Mouse (Mus musculus) limb, embryonic 12.5 days (tissue): ENCODE measurements around the gene Ccdc6. TPM values are rescaled to one million over a fixed set of nuclear protein-coding genes. Genes with fewer than 3 reads are reported as not detected.
"Not testable (repeated sequence)": the region's sequence is repeated elsewhere in the genome, so short reads cannot be mapped to it uniquely, and the experiment has no call there.

Experiments used
- ATAC-seq: fragments of 200-750 bp; cut with Nextera tagmentation; 2 replicates; pipeline ENCODE4 v1.8.0; 2017; ENCODE audit warnings: low read depth, moderate TSS enrichment; ENCODE audit not compliant: insufficient number of reproducible peaks, insufficient read depth, low FRiP score, low TSS enrichment
- H3K27ac ChIP-seq: fragments of 300-500 bp; sonication (generic); 2 replicates; pipeline ENCODE4 v1.5.1; 2016; ENCODE audit warnings: mild to moderate bottlenecking, moderate library complexity
- H3K27me3 ChIP-seq: fragments of 300-500 bp; sonication (generic); 2 replicates; pipeline ENCODE4 v1.6.1; 2016; ENCODE audit warnings: mild to moderate bottlenecking, moderate library complexity
- H3K36me3 ChIP-seq: fragments of 300-500 bp; sonication (generic); 2 replicates; pipeline ENCODE4 v1.6.1; 2016; ENCODE audit warnings: mild to moderate bottlenecking, moderate library complexity
- H3K4me1 ChIP-seq: fragments of 300-500 bp; sonication (generic); replicated peaks from 2 replicates; pipeline ENCODE4 v1.6.1; 2016
- H3K4me2 ChIP-seq: fragments of 300-500 bp; sonication (generic); 2 replicates; pipeline ENCODE4 v1.6.1; 2016; ENCODE audit warnings: mild to moderate bottlenecking, moderate library complexity
- H3K4me3 ChIP-seq: fragments of 300-500 bp; sonication (generic); replicated peaks from 2 replicates; pipeline ENCODE4 v1.5.1; 2016; ENCODE audit warnings: mild to moderate bottlenecking
- H3K9ac ChIP-seq: fragments of 300-500 bp; sonication (generic); replicated peaks from 2 replicates; pipeline ENCODE4 v1.6.1; 2016; ENCODE audit warnings: mild to moderate bottlenecking, moderate library complexity
- H3K9me3 ChIP-seq: fragments of 300-500 bp; sonication (generic); 2 replicates; pipeline ENCODE4 v1.6.1; 2016; ENCODE audit warnings: mild to moderate bottlenecking, moderate library complexity
- WGBS: fragments of 180-500 bp; shearing (Covaris S2); methylation state at CpG from one replicate; pipeline ENCODE4 v1.1.7; 2016; 5-methylcytosine and 5-hydroxymethylcytosine counted together
- polyA plus RNA-seq: library from polyadenylated mRNA; unstranded; fragments of >200 nt; fragmentation: Nextera tagmentation; extraction: Ambion mirVana; gene quantifications from 2 replicates; pipeline ENCODE4 v1.2.1, GENCODE M21; 2016

Gene Ccdc6
- polyA plus RNA-seq, 1 experiment from 2014 or later, result 14.3 TPM

DNA sequence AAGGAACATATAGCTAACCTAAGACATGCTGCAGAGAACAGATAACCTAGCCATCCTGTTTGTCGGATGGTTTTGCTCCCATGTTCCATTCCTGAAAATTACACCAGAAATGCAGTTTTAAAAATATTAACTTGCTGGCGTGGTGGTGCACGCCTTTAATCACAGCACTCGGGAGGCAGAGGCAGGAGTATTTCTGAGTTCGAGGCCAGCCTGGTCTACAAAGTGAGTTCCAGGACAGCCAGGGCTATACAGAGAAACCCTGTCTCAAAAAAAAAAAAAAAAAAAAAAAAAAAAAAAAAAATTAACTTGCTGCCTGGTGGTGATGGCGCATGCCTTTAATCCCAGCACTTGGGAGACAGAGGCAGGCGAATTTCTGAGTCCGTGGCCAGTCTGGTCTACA is 125.3 kb downstream of the Ccdc6 start:
- WGBS, result 91% methylated on average over 8 of the region's 8 CpGs
- not testable (repeated sequence) for H3K9ac ChIP-seq, H3K9me3 ChIP-seq, H3K4me2 ChIP-seq, H3K4me1 ChIP-seq, H3K27ac ChIP-seq, H3K27me3 ChIP-seq, H3K36me3 ChIP-seq, ATAC-seq, H3K4me3 ChIP-seq

DNA sequence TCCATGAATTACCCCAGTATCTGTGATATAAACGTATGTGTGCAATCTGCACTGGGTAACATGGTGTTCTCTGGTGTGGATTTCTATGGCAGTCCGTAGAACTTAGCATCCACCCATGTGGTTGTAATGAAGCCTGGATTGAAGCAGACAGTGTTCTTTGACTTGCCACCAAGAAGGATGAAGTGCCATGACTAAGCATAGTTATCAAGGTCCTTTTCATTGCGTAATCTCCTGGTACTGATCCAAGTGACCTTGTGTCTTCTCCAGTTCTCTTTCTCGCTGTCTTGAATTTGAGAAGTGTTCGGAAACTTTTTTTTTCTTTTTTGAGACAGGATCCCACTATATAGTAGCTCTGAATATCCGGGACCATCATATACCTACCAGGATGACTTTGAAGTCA is 127.7 kb downstream of the Ccdc6 start:
- WGBS, result 86% methylated on average over 6 of the region's 6 CpGs
- H3K9me3 ChIP-seq, result no peaks in the 10 kb centered on the region
- H3K4me2 ChIP-seq, result no peak overlapping the region
- no peak overlapping the region for H3K27ac ChIP-seq
- no peaks in the 10 kb centered on the region for H3K36me3 ChIP-seq
- no peak for ATAC-seq
- H3K4me3 ChIP-seq, result no peak overlapping the region
- no peak overlapping the region for H3K9ac ChIP-seq
- H3K4me1 ChIP-seq, result no peaks in the 10 kb centered on the region
- H3K27me3 ChIP-seq, result no peaks in the 10 kb centered on the region

DNA sequence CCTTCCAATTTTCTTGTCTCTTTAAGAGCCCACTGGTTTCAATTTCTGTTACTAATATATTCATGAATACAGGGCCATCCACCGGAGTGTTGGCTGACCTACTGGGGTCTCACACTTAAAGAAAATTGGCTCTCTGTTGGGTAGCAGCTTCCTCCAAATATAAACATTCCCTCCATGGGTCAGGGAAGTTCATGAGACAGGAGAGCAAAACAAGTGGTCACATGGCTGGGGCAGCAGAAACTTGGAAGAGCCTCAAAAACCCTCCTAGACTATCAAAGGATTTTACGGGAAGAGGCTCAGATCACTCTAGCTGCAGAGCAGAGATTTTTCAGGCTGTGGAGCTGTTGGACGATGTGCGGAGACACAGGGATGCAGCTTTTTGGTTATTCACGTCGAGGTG is 128.8 kb downstream of the Ccdc6 start:
- 80% methylated on average over 6 of the region's 6 CpGs for WGBS
- H3K4me2 ChIP-seq, result no peak overlapping the region
- no peaks in the 10 kb centered on the region for H3K4me1 ChIP-seq
- H3K9me3 ChIP-seq, result no peaks in the 10 kb centered on the region
- no peak overlapping the region for H3K4me3 ChIP-seq
- no peak overlapping the region for H3K27ac ChIP-seq
- no peak overlapping the region for H3K9ac ChIP-seq
- no peaks in the 10 kb centered on the region for H3K27me3 ChIP-seq
- ATAC-seq, result no peak
- no peaks in the 10 kb centered on the region for H3K36me3 ChIP-seq

DNA sequence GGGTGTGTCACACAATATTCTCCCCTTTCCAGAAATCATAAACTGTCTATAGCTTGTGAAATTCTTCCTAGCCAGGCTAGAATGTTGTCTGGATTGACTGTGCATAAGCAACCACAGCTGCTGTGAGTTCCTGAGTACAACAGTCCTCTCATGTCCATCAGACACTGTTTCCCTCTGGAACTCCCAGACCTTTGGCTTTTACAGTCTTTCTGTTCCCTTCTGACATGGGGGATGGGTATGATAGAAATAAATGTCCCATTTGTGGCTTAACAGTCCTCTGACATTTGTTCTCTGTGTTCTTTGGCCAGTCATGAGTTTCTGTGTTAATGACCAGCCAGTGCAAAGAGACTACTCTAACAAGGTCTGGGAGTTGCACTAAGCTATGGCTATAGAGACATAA is 129.7 kb downstream of the Ccdc6 start:
- Histone ChIP-seq H3K9me3 (no peaks in the 10 kb centered on the region), H3K4me1 (no peaks in the 10 kb centered on the region)
- ATAC-seq, result no peak

DNA sequence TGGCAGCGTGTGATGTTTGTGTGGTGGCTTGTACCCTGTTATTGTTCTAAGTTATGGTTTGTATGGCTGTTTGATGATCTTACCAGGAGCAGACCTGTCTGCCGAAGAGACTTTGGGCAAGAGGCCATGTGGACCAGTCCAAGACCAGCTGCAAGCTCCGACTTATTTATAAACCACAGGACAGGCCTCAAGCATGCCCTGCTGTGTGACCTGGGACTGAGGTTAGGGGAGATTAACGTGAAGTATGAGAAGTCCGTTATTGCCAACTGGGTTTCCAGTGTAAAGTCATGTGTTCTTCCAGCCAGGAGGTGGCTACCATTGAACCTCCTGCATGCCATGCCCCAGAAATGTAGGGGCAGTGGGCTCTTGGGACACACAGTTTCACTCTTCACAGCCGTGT is 133.4 kb downstream of the Ccdc6 start:
- H3K4me1 ChIP-seq, result no peaks in the 10 kb centered on the region
- 80% methylated on average over 6 of the region's 6 CpGs for WGBS
- no peak overlapping the region for H3K4me2 ChIP-seq
- no peaks in the 10 kb centered on the region for H3K36me3 ChIP-seq
- no peak overlapping the region for H3K4me3 ChIP-seq
- 0 out of 2 replicates have a peak, but pooled peaks cover 3% of the 10 kb centered on the region for H3K9me3 ChIP-seq
- H3K27ac ChIP-seq, result no peak overlapping the region
- no peaks in the 10 kb centered on the region for H3K27me3 ChIP-seq
- no peak for ATAC-seq
- H3K9ac ChIP-seq, result no peak overlapping the region

More for the DNA sequence above, 129.7 kb downstream of the Ccdc6 start:
- Histone ChIP-seq H3K27ac (no peak overlapping the region), H3K36me3 (no peaks in the 10 kb centered on the region), H3K9ac (no peak overlapping the region), H3K4me3 (no peak overlapping the region), H3K27me3 (no peaks in the 10 kb centered on the region), H3K4me2 (no peak overlapping the region)

DNA sequence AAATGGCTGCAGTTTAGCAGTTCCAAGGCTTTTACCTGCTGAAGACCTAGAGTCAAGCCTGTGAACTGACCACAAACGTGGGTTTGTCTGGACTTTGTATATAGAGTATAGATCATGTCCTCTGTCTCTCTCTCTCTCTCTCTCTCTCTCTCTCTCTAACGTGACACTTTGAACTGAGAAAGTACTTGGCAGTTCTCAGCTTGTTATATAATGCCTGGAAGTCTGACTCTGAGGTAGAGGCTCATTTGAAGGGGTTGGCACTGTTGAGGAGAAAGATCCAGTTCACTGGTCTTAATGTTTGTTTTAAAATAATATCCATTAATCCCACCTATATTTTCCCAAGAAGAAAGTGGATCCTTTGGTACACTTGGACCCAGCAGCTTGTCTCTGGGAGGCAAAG is 141.0 kb downstream of the Ccdc6 start:
- 77% methylated on average over 2 of the region's 2 CpGs for WGBS
- no peak overlapping the region for H3K4me2 ChIP-seq
- no peaks in the 10 kb centered on the region for H3K36me3 ChIP-seq
- no peak for ATAC-seq
- H3K9ac ChIP-seq, result no peak overlapping the region
- H3K4me1 ChIP-seq, result no peaks in the 10 kb centered on the region
- H3K27ac ChIP-seq, result no peak overlapping the region
- H3K9me3 ChIP-seq, result no peaks in the 10 kb centered on the region
- H3K27me3 ChIP-seq, result peaks cover 4% of the 10 kb centered on the region
- H3K4me3 ChIP-seq, result no peak overlapping the region

Other genes starting within 250 kb of the Ccdc6 start
- gene Mrln, start 107.5 kb downstream of the Ccdc6 start, polyA plus RNA-seq, result 20.7 and 21.8 TPM in 2 replicates
- 0.75 and 1.3 TPM in 2 replicates for gene Slc16a9, start 148.0 kb downstream of the Ccdc6 start, polyA plus RNA-seq